In the genomic region with DNA sequence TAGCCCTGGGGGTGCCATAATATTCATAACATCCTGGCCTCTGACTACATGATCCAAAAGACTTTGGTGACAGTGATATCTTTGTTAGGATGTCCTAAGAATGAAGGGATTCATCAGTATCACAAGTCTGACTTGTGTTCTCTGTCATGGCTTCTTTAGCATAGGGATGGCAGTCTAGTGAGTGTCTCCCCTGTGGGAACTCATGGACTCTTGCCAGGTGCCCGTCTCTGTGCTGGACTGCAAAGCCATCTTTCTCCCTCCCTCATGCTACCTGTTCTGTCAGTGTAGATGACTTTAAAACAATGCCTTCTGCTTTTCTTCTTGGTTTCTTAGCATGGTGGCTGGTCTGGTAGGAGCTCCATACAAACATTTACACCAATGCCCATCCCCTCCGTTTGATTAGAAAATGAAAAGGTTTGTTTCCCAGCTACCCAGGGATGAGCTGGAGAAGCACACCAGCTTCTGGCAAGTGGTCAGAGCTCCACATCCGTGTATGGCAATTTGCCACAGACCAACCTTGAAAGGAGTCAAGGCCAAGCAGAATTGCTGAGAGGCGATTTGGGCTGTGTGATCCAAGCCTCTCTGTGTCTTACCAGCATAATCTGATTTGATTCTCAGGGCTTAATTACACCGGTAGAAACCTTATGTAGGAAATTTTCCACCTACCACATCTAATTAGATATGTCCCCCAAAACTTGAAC, we compare ENCODE assay signal across 23 mouse cellular contexts.
DNase-seq lines count a peak whose midpoint lies in the region; ATAC-seq lines count a peak whose summit lies in the region.
"Had no signal": no experiment of that assay in that cellular context is flagged by ENCODE, and none has a peak within 500 bp of the region (broad histone marks: within the 10 kb centered on the region; RNA-seq: fewer than 3 reads in every experiment).

No protein-coding gene starts in this region.

- H3K27ac ChIP-seq in midbrain, embryonic 14.5 days (replicated peaks; ENCODE audit: low read depth, low read length): no peak overlapping the region
- no peak overlapping the region for H3K27ac ChIP-seq in midbrain, embryonic 10.5 days (replicated peaks)
- H3K27ac ChIP-seq: embryonic facial prominence, embryonic 15.5 days; forebrain, embryonic 10.5 days; gastrocnemius, adult 2 months; heart, embryonic 13.5 days; limb, embryonic 13.5 days; liver, embryonic 13.5 days; lung, embryonic 15.5 days; midbrain, embryonic 12.5 days had no signal

- peaks cover 10% of the 10 kb centered on the region; the same call in 1 of the 2 replicates for H3K4me1 ChIP-seq in midbrain, embryonic 14.5 days (ENCODE audit: control insufficient read depth, insufficient read depth, low read length)
- H3K4me1 ChIP-seq in midbrain, embryonic 10.5 days: peaks cover 11% of the 10 kb centered on the region
- H3K4me1 ChIP-seq: embryonic facial prominence, embryonic 15.5 days; liver, embryonic 13.5 days; lung, embryonic 15.5 days had no signal

- H3K27me3 ChIP-seq in midbrain, embryonic 14.5 days (ENCODE audit: control insufficient read depth, insufficient read depth, low read length): no peaks in the 10 kb centered on the region
- H3K27me3 ChIP-seq in midbrain, embryonic 10.5 days (ENCODE audit: low read depth, poor library complexity, severe bottlenecking): no peaks in the 10 kb centered on the region
- H3K27me3 ChIP-seq: embryonic facial prominence, embryonic 15.5 days; heart, embryonic 13.5 days; hindbrain, embryonic 15.5 days; midbrain, embryonic 12.5 days; Patski had no signal

- H3K36me3 ChIP-seq in midbrain, embryonic 14.5 days (ENCODE audit: control insufficient read depth, insufficient read depth, low read length): no peaks in the 10 kb centered on the region
- H3K36me3 ChIP-seq in midbrain, embryonic 10.5 days: no peaks in the 10 kb centered on the region
- H3K36me3 ChIP-seq: embryonic facial prominence, embryonic 15.5 days; forebrain, embryonic 10.5 days; heart, embryonic 13.5 days; hindbrain, embryonic 15.5 days; limb, embryonic 13.5 days; liver, embryonic 13.5 days; lung, embryonic 15.5 days; midbrain, embryonic 12.5 days had no signal

- 66% methylated on average over 5 of the region's 5 CpGs for WGBS in midbrain, embryonic 14.5 days
- WGBS in midbrain, embryonic 10.5 days: 79% methylated on average over 5 of the region's 5 CpGs

- no peak overlapping the region for H3K9ac ChIP-seq in midbrain, embryonic 14.5 days (replicated peaks; ENCODE audit: low read length)
- H3K9ac ChIP-seq: embryonic facial prominence, embryonic 15.5 days; forebrain, postnatal 0 days; heart, embryonic 13.5 days; hindbrain, embryonic 15.5 days; limb, embryonic 13.5 days; liver, embryonic 13.5 days; lung, embryonic 15.5 days; midbrain, embryonic 12.5 days had no signal

- no peak for ATAC-seq in midbrain, embryonic 14.5 days (ENCODE audit: low FRiP score, low TSS enrichment)
- ATAC-seq: forebrain, postnatal 0 days; intestine, postnatal 0 days; Patski had no signal

- DNase-seq in cerebellum, postnatal 25 days: peak; percentile 34 to 49
- no peak for DNase-seq in cerebellum, adult 11-12 months
- peak; percentile 47 for DNase-seq in midbrain, embryonic 14.5 days
- no peak for DNase-seq in midbrain, embryonic 10.5 days (ENCODE audit: low spot score)
- peak; percentile 25 for DNase-seq in Muller cell, postnatal 12 days (ENCODE audit: inconsistent ontology term)
- peak; percentile 68 for DNase-seq in adrenal gland, postnatal 14 days
- DNase-seq in B cell, adult 2 months: no peak
- DNase-seq in gastrocnemius, adult 18-20 months (ENCODE audit: low spot score): no peak
- DNase-seq: cerebellum, adult 18-20 months; forebrain, postnatal 0 days; gastrocnemius, adult 2 months; liver, embryonic 13.5 days; right cerebral cortex, postnatal 4 days; thymus, postnatal 14 days had no signal

- no peak overlapping the region for H3K4me3 ChIP-seq in midbrain, embryonic 14.5 days (replicated peaks; ENCODE audit: low read depth, low read length)
- H3K4me3 ChIP-seq in midbrain, embryonic 10.5 days: no peak overlapping the region
- H3K4me3 ChIP-seq: embryonic facial prominence, embryonic 15.5 days; forebrain, embryonic 10.5 days; gastrocnemius, adult 2 months; heart, embryonic 13.5 days; hindbrain, embryonic 15.5 days; limb, embryonic 13.5 days; liver, embryonic 13.5 days; lung, embryonic 15.5 days; midbrain, embryonic 12.5 days had no signal

- H3K9me3 ChIP-seq in midbrain, embryonic 14.5 days (ENCODE audit: control insufficient read depth, low read length): no peaks in the 10 kb centered on the region
- no peaks in the 10 kb centered on the region for H3K9me3 ChIP-seq in midbrain, embryonic 10.5 days (replicated peaks)
- H3K9me3 ChIP-seq: embryonic facial prominence, embryonic 15.5 days; forebrain, embryonic 10.5 days; heart, embryonic 13.5 days; hindbrain, embryonic 15.5 days; limb, embryonic 13.5 days; liver, embryonic 13.5 days; lung, embryonic 15.5 days; midbrain, embryonic 12.5 days had no signal

- H3K4me2 ChIP-seq in midbrain, embryonic 14.5 days (ENCODE audit: low read length): no peak overlapping the region
- H3K4me2 ChIP-seq: embryonic facial prominence, embryonic 15.5 days; heart, embryonic 13.5 days; hindbrain, embryonic 15.5 days; limb, embryonic 13.5 days; liver, embryonic 13.5 days; lung, embryonic 15.5 days; midbrain, embryonic 12.5 days had no signal

Comparison
In these comparisons a context has a peak if more than half of its experiments do, and no peak if none do; other contexts are left out.
1. DNase-seq: peak in cerebellum, postnatal 25 days (2 of 2), midbrain, embryonic 14.5 days (single experiment), Muller cell, postnatal 12 days (single experiment) and adrenal gland, postnatal 14 days (single experiment); none in cerebellum, adult 11-12 months (single experiment), midbrain, embryonic 10.5 days (single experiment), B cell, adult 2 months (0 of 2) and gastrocnemius, adult 18-20 months (single experiment).